Mouse (Mus musculus): ENCODE measurements around the gene St8sia1. TPM values are rescaled to one million over a fixed set of nuclear protein-coding genes. Genes with fewer than 3 reads are reported as not detected.

St8sia1 gene
- polyA plus RNA-seq, 1 experiment from 2014 or later, result 0.11 TPM

DNA sequence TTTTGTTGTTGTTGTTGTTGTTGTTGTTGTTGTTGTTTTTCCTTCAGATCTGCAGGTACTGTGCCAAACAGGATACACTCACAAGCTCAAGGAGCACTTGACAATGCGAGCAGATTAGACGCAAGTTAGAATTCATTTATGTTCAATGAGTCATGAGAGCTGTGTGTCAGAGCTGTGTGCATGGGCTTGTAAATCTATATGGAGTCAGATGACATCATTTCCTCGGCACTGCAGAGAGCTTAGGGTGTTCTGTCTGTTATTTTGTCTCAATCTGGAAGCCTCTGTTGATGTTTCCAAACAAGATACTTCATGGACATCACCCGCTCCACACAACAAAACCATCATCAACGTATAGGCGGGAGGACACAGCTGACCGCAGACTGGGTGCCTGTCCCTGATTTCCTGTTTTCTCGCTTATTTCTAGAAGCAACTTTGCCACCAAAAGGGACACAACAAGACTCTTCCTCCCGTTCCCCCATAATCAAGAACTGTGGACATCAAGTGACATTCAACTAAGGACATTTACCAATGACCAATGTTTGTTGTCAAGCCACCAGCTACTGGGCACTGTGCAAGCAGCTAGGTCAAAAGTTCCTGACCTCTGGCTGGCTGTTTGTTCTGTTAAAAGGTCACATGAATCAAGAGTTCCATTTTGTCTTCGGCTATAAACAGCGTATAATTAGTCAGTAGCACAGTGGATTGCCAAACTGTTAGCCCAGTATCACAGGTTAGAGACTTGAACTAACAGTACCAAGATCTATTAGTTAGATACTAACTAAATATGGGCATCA lies 78.7 kb downstream of the St8sia1 start:
- WGBS (ENCODE audit: missing documents), result 87% methylated on average over 11 of the region's 11 CpGs
- Histone ChIP-seq H3K4me3 (ENCODE audit: inconsistent target) (no peak overlapping the region), H3K27ac (no peak overlapping the region)

DNA sequence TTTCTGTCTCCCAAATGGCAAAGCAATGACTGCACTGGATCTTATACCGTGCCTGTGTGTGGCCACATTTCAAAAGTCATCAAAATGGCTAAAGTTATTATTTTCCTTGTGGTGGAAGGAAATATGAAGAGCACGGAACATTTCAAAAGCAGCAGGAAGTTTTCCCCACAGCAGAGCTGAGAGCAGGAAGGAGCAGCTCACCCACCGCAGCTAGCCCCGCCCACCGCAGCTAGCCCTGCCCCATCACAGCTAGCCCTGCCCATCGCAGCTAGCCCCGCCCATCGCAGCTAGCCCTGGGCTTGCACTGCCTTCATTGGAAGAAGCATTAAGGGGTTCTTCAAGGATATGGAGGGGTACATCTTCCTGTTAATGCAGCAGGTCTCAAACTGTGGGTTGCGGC lies 80.1 kb downstream of the St8sia1 start:
- WGBS (ENCODE audit: missing documents), result 23% methylated on average over 7 of the region's 9 CpGs
- H3K4me3 ChIP-seq (ENCODE audit: inconsistent target), result no peak overlapping the region

More for the DNA sequence above, 78.7 kb downstream of the St8sia1 start:
- Histone ChIP-seq H3K79me2 (ENCODE audit: inconsistent target) (no peaks in the 10 kb centered on the region), H3K36me3 (ENCODE audit: inconsistent target) (no peaks in the 10 kb centered on the region)

GRCm38 (mm10) chr6:142880849-142881470 lies 83.3 kb downstream of the St8sia1 start:
- H3K36me3 ChIP-seq (ENCODE audit: inconsistent target), result no peaks in the 10 kb centered on the region
- WGBS (ENCODE audit: missing documents), result 95% methylated on average over 7 of the region's 8 CpGs
- no peak overlapping the region for H3K27ac ChIP-seq
- H3K79me2 ChIP-seq (ENCODE audit: inconsistent target), result no peaks in the 10 kb centered on the region
- no peak overlapping the region for H3K4me3 ChIP-seq (ENCODE audit: inconsistent target)

More for the DNA sequence above, 80.1 kb downstream of the St8sia1 start:
- H3K27ac ChIP-seq, result no peak overlapping the region
- H3K79me2 ChIP-seq (ENCODE audit: inconsistent target), result no peaks in the 10 kb centered on the region
- H3K36me3 ChIP-seq (ENCODE audit: inconsistent target), result no peaks in the 10 kb centered on the region

GRCm38 (mm10) chr6:142878744-142879701 lies 85.2 kb downstream of the St8sia1 start:
- H3K27ac ChIP-seq, result no peak overlapping the region
- H3K4me3 ChIP-seq (ENCODE audit: inconsistent target), result no peak overlapping the region
- H3K79me2 ChIP-seq (ENCODE audit: inconsistent target), result no peaks in the 10 kb centered on the region
- 13% methylated on average over 15 of the region's 15 CpGs for WGBS (ENCODE audit: missing documents)
- no peaks in the 10 kb centered on the region for H3K36me3 ChIP-seq (ENCODE audit: inconsistent target)

DNA sequence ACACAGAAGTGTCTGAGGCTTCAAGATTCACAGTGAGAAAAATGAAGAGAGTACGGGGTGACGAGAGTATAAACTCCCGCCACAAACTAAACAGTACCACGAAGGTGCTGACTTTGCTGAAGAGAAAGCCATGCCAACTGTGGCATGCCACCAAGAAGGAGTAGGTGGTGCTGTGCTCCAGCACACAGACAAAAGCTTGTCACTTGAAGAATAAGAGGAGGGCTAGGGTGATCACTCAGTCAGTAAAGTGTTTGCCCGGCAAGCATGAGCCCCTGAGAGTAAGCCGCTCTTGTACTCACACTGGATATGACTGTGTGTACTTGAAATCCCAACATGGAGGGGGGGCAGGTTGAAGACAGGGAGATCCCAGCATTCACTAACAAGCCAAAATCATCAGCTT lies 87.0 kb downstream of the St8sia1 start:
- Histone ChIP-seq H3K27ac (no peak overlapping the region), H3K4me3 (ENCODE audit: inconsistent target) (no peak overlapping the region), H3K36me3 (ENCODE audit: inconsistent target) (no peaks in the 10 kb centered on the region), H3K79me2 (ENCODE audit: inconsistent target) (no peaks in the 10 kb centered on the region)
- 76% methylated on average over 6 of the region's 6 CpGs for WGBS (ENCODE audit: missing documents)

GRCm38 (mm10) chr6:142876279-142876899 lies 87.9 kb downstream of the St8sia1 start:
- 85% methylated on average over 8 of the region's 8 CpGs for WGBS (ENCODE audit: missing documents)
- Histone ChIP-seq H3K79me2 (ENCODE audit: inconsistent target) (no peaks in the 10 kb centered on the region), H3K27ac (no peak overlapping the region), H3K36me3 (ENCODE audit: inconsistent target) (no peaks in the 10 kb centered on the region), H3K4me3 (ENCODE audit: inconsistent target) (no peak overlapping the region)

DNA sequence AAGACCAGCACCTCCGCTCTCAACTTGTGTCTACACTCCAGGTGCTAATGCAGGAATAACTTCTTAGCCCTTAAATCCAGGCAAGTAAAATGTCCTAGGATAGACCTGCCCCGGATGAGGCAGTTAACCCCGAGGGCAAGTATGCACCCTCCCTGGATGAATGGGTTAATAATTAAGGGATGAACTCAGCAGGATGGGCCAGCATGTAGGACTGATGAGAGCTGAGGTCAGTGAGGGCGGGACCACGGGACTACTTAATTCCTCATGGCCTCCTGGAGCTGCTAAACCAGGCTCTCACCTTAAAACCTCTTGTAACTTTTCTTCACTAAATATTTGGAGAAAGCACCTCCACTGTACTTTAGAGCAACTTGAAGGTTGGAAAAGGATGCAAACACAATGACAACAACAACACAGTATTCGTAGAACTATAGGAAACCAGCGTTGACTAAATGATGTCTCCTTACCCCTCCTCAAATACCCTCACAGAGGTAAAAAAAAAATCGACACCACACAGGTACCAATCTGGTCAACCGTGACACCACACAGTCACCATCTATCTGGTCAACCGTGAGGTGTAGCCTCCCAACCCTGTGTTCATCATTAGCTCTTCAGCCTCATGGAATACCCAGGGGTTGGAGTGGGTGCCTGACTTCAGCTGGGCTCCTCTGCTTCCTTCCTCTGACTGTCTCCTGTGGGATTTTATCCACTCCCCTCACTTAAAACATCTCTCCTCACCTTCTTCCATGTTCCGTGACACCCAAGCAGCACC lies 90.3 kb downstream of the St8sia1 start:
- WGBS (ENCODE audit: missing documents), result 97% methylated on average over 11 of the region's 11 CpGs
- H3K4me3 ChIP-seq (ENCODE audit: inconsistent target), result no peak overlapping the region
- no peak overlapping the region for H3K27ac ChIP-seq
- no peaks in the 10 kb centered on the region for H3K79me2 ChIP-seq (ENCODE audit: inconsistent target)
- no peaks in the 10 kb centered on the region for H3K36me3 ChIP-seq (ENCODE audit: inconsistent target)

DNA sequence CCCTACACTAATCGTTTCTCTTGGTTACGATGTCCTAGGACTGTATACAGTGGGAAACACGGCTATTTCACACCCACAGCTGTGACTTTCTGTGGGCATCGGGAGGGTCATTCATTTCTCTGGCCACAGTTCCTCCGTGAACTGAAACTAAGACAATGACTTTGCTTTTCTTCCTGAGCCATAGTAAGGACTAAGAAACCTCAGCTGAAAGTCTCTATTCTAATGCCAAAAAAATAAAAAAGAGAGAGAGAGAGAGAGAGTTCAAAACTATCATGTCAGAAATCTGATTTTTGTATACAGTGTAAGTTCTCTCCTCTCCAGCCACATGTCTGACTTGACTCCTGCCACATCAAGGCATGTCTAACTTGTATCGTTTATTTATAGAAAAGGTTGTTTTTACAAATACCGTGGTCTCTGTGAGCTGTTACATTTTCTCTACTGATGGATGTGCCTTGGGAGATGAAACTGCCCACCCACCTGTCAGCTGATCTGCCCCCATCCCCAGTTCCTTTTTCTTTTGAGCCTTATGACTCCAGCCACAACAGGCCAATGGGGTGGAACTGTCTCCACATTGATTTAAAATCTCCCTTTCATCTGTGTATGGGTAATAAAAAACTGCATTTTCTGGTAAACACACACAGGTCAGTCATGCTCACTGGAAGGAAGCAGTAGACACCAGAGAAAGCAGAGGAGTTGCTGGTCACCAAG lies 94.4 kb downstream of the St8sia1 start:
- no peak overlapping the region for H3K4me3 ChIP-seq (ENCODE audit: inconsistent target)
- H3K36me3 ChIP-seq (ENCODE audit: inconsistent target), result no peaks in the 10 kb centered on the region
- WGBS (ENCODE audit: missing documents), result 17% methylated on average over 7 of the region's 7 CpGs
- no peaks in the 10 kb centered on the region for H3K79me2 ChIP-seq (ENCODE audit: inconsistent target)
- H3K27ac ChIP-seq, result peak overlapping the region; percentile 17

DNA sequence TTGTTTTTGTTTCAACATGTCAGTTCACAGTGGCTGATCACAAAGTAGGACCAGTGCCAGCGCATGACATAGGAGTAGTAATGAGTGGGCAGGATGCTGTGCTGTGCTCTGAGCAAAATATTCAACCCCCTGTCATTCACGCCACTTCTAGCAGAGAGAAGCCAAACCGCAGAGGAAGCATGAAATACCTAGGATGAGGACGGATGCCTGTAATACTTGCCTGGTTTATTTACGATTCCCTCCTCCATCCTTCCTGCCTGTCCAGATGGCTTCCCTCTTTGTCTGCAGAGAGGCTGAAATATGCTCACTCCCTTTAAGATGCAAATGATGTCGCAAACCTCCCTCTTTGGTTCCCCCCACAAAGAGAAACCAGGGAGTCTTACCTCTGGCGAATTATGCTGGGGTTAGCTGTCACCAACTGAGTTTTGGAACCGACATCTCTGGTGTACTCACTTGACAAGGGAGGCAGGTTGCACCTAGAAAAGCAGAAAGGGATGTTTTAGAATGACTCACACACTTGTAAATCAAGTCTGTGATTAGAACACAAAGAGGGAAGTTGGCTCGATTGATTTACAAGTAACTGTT lies 96.7 kb downstream of the St8sia1 start:
- 4% methylated on average over 9 of the region's 9 CpGs for WGBS (ENCODE audit: missing documents)
- no peaks in the 10 kb centered on the region for H3K79me2 ChIP-seq (ENCODE audit: inconsistent target)
- H3K27ac ChIP-seq, result peak overlapping the region; percentile 21; the same call in 1 of the 2 replicates
- peak overlapping the region; percentile 6; the same call in 1 of the 2 replicates for H3K4me3 ChIP-seq (ENCODE audit: inconsistent target)
- H3K36me3 ChIP-seq (ENCODE audit: inconsistent target), result no peaks in the 10 kb centered on the region

- no peaks in the 10 kb centered on the region for H3K79me2 ChIP-seq (ENCODE audit: inconsistent target)
- H3K4me3 ChIP-seq (ENCODE audit: inconsistent target), result no peak overlapping the region
- H3K36me3 ChIP-seq (ENCODE audit: inconsistent target), result no peaks in the 10 kb centered on the region
- no peak overlapping the region; the same call in 1 of the 2 replicates for H3K27ac ChIP-seq
- 92% methylated on average over 2 of the region's 2 CpGs for WGBS (ENCODE audit: missing documents)
Observed at GRCm38 (mm10) chr6:142867023-142867422, 97.2 kb downstream of the St8sia1 start.

- H3K36me3 ChIP-seq (ENCODE audit: inconsistent target), result no peaks in the 10 kb centered on the region
- H3K4me3 ChIP-seq (ENCODE audit: inconsistent target), result no peak overlapping the region
- H3K79me2 ChIP-seq (ENCODE audit: inconsistent target), result no peaks in the 10 kb centered on the region
- WGBS (ENCODE audit: missing documents), result 26% methylated on average over 6 of the region's 6 CpGs
- no peak overlapping the region for H3K27ac ChIP-seq
Observed at GRCm38 (mm10) chr6:142865199-142865598, 99.1 kb downstream of the St8sia1 start.

GRCm38 (mm10) chr6:142863881-142864280 lies 100.4 kb downstream of the St8sia1 start:
- Histone ChIP-seq H3K79me2 (ENCODE audit: inconsistent target) (no peaks in the 10 kb centered on the region), H3K36me3 (ENCODE audit: inconsistent target) (no peaks in the 10 kb centered on the region), H3K4me3 (ENCODE audit: inconsistent target) (no peak overlapping the region), H3K27ac (no peak overlapping the region)
- 97% methylated on average over 4 of the region's 4 CpGs for WGBS (ENCODE audit: missing documents)

DNA sequence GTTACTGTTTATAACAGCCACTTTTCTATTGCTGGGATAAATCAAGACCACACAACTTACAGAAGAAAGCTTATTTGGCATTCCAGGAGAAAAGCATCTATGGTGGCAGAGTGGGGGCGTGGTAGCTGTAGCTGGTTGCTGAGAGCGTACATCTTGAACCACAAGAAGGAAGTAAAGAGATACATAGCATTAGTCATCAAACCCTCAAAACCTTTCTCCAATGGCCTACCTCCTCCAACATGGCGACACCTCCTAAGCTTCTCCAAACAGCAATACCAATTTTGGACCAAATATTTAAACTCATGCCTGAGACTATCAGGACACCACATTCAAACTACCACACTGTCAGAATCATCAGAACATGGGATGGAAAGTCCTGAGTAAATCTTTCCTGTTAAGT lies 102.0 kb downstream of the St8sia1 start:
- 15% methylated on average over 3 of the region's 3 CpGs for WGBS (ENCODE audit: missing documents)
- Histone ChIP-seq H3K4me3 (ENCODE audit: inconsistent target) (no peak overlapping the region), H3K79me2 (ENCODE audit: inconsistent target) (no peaks in the 10 kb centered on the region), H3K36me3 (ENCODE audit: inconsistent target) (no peaks in the 10 kb centered on the region), H3K27ac (no peak overlapping the region)
